Mouse (Mus musculus) heart, postnatal 0 days (tissue): ENCODE results near the gene Podn.

Experiments
- CTCF ChIP-seq: IDR thresholded peaks from 2 replicates; pipeline ENCODE4 v1.5.1; 2016; ENCODE audit warnings: antibody characterized with exemption, control low read depth, low read depth
- EP300 ChIP-seq: IDR thresholded peaks from 2 replicates; pipeline ENCODE4 v1.6.1; 2016; ENCODE audit warnings: antibody characterized with exemption, low read depth

GRCm38 (mm10) chr4:107966416-107967109, 129.7 kb downstream of the Podn start:
- TF ChIP-seq CTCF (no peak), EP300 (no peak)
